Mouse (Mus musculus) hindbrain, embryonic 14.5 days (tissue): ENCODE results near the gene Tmem206. TPM values are rescaled to one million over a fixed set of nuclear protein-coding genes. Genes with fewer than 3 reads are reported as not detected.

ENCODE experiments used
- ATAC-seq: fragments of 200-750 bp; cut with Nextera tagmentation; 2 replicates; pipeline ENCODE4 v1.8.0; 2017; ENCODE audit warnings: moderate number of reproducible peaks, mild to moderate bottlenecking, moderate TSS enrichment, moderate library complexity; ENCODE audit not compliant: low FRiP score
- DNase-seq: peaks from one replicate; pipeline ENCODE4 v3.0.0-alpha.2; 2015; ENCODE audit warnings: low spot score
- H3K27ac ChIP-seq: fragments of 300-500 bp; sonication (generic); 2 replicates; pipeline ENCODE4 v1.5.1; 2014; ENCODE audit warnings: mild to moderate bottlenecking, moderate library complexity
- H3K27me3 ChIP-seq: fragments of 300-500 bp; sonication (generic); 2 replicates; pipeline ENCODE4 v1.6.1; 2014; ENCODE audit warnings: mild to moderate bottlenecking, low read length, mixed read lengths; ENCODE audit not compliant: control insufficient read depth, insufficient read depth
- H3K36me3 ChIP-seq: fragments of 300-500 bp; sonication (generic); replicated peaks from 2 replicates; pipeline ENCODE4 v1.6.1; 2014; ENCODE audit not compliant: control insufficient read depth, insufficient read depth
- H3K4me1 ChIP-seq: fragments of 300-500 bp; sonication (generic); replicated peaks from 2 replicates; pipeline ENCODE4 v1.6.1; 2014; ENCODE audit warnings: antibody characterized with exemption, low read length, mixed read lengths; ENCODE audit not compliant: control insufficient read depth, insufficient read depth
- H3K4me2 ChIP-seq: fragments of 300-500 bp; sonication (generic); replicated peaks from 2 replicates; pipeline ENCODE4 v1.6.1; 2014; ENCODE audit warnings: mild to moderate bottlenecking, moderate library complexity
- H3K4me3 ChIP-seq: fragments of 300-500 bp; sonication (generic); replicated peaks from 2 replicates; pipeline ENCODE4 v1.5.1; 2014; ENCODE audit warnings: mild to moderate bottlenecking, low read length
- H3K9ac ChIP-seq: fragments of 300-500 bp; sonication (generic); 2 replicates; pipeline ENCODE4 v1.6.1; 2014
- H3K9me3 ChIP-seq: fragments of 300-500 bp; sonication (generic); 2 replicates; pipeline ENCODE4 v1.6.1; 2016; ENCODE audit warnings: low read length; ENCODE audit not compliant: control insufficient read depth
- WGBS: fragments of 180-500 bp; shearing (Covaris S2); extraction: QIAGEN DNeasy Blood & Tissue Kit; methylation state at CpG from one replicate; pipeline ENCODE4 v1.1.7; 2014; 5-methylcytosine and 5-hydroxymethylcytosine counted together
- polyA plus RNA-seq: library from polyadenylated mRNA; unstranded; fragments of >200 nt; fragmentation: Nextera tagmentation; extraction: Ambion mirVana; gene quantifications from 2 replicates; pipeline ENCODE4 v1.2.1, GENCODE M21; 2014

The Tmem206 gene
- polyA plus RNA-seq, 1 experiment from 2014 or later = 35.9 TPM

DNA sequence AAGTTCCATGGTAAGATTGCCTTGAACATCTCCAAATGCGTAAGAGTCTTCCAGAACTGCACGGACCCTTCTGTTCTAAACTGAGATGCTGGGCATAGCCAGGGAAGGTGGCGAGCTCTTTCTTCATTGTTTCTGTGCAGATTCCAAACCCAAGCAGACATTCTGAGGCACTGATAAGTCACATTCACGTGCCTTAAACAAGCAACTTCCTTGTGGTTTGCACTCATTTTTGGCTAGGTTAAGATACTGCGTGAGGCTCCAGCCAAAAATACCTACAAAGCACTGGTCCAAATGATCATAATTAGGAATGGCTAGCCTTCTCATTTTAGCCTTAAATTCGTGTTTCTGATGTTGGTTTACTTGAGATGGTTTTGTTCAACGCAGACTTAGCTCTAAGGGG is 33.8 kb downstream of the Tmem206 start:
- DNase-seq (no peak), ATAC-seq (no peak)
- Histone ChIP-seq H3K9ac (no peak overlapping the region), H3K9me3 (no peaks in the 10 kb centered on the region), H3K27me3 (no peaks in the 10 kb centered on the region), H3K27ac (no peak overlapping the region), H3K4me3 (no peak overlapping the region), H3K4me1 (no peaks in the 10 kb centered on the region), H3K36me3 (peaks cover 47% of the 10 kb centered on the region), H3K4me2 (no peak overlapping the region)
- WGBS = 90% methylated on average over 7 of the region's 7 CpGs

DNA sequence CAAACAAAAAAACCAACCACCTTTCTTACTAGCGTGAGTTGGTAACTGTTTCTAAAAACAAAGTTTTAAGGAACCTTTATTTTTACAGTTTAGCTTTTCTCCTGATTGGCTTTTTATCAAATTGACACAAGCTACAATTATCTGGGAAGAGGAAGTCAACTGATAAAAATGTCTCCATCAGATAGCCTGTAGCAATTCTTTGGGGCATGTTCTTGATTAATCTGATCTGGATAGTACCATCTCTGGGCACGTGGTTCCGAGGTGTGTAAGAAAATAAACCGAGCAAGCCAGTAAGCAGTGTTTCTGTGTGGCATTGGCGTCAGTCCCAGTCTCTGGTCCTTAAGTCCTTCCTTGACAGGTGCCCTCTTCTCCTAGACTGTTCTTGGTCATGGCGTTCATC is 36.7 kb downstream of the Tmem206 start:
- Histone ChIP-seq H3K27me3 (no peaks in the 10 kb centered on the region), H3K9ac (no peak overlapping the region), H3K4me3 (no peak overlapping the region), H3K4me1 (no peaks in the 10 kb centered on the region), H3K27ac (no peak overlapping the region), H3K9me3 (no peaks in the 10 kb centered on the region), H3K4me2 (no peak overlapping the region), H3K36me3 (peaks cover 18% of the 10 kb centered on the region)
- ATAC-seq = no peak
- no peak for DNase-seq
- WGBS = 96% methylated on average over 6 of the region's 6 CpGs

- H3K36me3 ChIP-seq = peaks cover 4% of the 10 kb centered on the region
- H3K4me3 ChIP-seq = no peak overlapping the region
- no peak overlapping the region for H3K9ac ChIP-seq
- DNase-seq (no peak), ATAC-seq (no peak)
- no peaks in the 10 kb centered on the region for H3K4me1 ChIP-seq
- 69% methylated on average over 4 of the region's 4 CpGs for WGBS
- H3K4me2 ChIP-seq = no peak overlapping the region
- no peaks in the 10 kb centered on the region for H3K9me3 ChIP-seq
- H3K27ac ChIP-seq = no peak overlapping the region
- no peaks in the 10 kb centered on the region for H3K27me3 ChIP-seq
Measured at GRCm38 (mm10) chr1:191364477-191364876, 38.8 kb downstream of the Tmem206 start.

GRCm38 (mm10) chr1:191368193-191368592 is 42.5 kb downstream of the Tmem206 start:
- Histone ChIP-seq H3K27ac (no peak overlapping the region), H3K9ac (no peak overlapping the region), H3K4me3 (no peak overlapping the region), H3K4me2 (no peak overlapping the region), H3K9me3 (no peaks in the 10 kb centered on the region), H3K4me1 (no peaks in the 10 kb centered on the region), H3K27me3 (no peaks in the 10 kb centered on the region), H3K36me3 (no peaks in the 10 kb centered on the region)
- ATAC-seq (no peak), DNase-seq (no peak)
- 91% methylated on average over 4 of the region's 4 CpGs for WGBS

DNA sequence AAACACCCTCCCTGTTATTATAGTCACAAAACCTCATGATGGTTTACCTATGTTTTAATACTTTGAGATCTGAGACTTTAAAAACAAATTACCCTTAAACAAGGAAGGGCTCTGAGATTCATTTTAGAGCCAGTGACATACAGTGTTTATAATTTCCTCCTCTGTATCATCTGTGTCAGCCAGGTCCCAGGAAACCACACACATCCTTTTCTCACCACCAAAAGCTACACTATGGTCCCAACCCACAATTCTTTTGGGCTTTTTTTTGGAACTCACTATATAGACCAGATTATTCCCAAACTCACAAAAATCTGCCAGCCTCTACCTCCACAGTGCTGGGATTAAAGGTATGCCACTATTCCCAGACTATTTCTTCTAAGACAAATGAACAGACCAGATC is 43.4 kb downstream of the Tmem206 start:
- ATAC-seq (no peak), DNase-seq (no peak)
- Histone ChIP-seq H3K9me3 (no peaks in the 10 kb centered on the region), H3K27me3 (no peaks in the 10 kb centered on the region), H3K9ac (no peak overlapping the region), H3K4me1 (no peaks in the 10 kb centered on the region), H3K36me3 (no peaks in the 10 kb centered on the region), H3K27ac (no peak overlapping the region), H3K4me3 (no peak overlapping the region), H3K4me2 (no peak overlapping the region)

DNA sequence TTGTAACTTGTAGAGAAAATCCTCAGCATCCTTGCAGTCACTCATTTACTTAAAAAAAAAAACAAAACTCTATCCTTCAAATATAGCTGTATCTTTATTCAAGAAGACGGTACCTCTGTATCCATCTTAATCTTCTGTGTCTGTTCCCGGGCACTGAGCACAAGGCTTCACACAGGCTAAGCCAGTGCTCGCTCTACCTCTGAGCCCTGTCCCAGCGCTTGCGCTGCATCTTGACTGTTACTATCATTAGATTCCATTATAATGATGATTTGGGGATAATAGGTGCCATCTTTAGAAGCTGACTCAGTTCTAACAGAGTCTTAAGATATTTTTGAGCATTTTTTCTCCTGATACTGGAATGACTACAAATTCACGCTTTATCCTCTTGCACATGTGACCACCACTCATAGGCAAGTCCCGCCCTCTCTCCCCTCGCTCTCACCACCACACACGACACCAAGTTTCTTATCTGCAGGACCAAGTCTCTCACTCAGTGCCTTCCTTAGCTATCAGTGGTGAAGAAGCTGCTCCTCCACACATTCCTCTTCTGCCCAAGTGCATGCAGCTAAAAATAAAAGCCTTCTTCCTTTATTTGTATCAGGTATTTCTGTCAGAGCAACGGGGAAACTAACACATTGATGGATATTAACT is 49.4 kb downstream of the Tmem206 start:
- no peak for DNase-seq
- Histone ChIP-seq H3K36me3 (no peaks in the 10 kb centered on the region), H3K27me3 (no peaks in the 10 kb centered on the region), H3K4me3 (no peak overlapping the region), H3K4me2 (no peak overlapping the region), H3K9ac (no peak overlapping the region), H3K27ac (no peak overlapping the region), H3K9me3 (no peaks in the 10 kb centered on the region), H3K4me1 (no peaks in the 10 kb centered on the region)
- 94% methylated on average over 10 of the region's 10 CpGs for WGBS
- ATAC-seq = no peak

GRCm38 (mm10) chr1:191375644-191375998 is 49.9 kb downstream of the Tmem206 start:
- Histone ChIP-seq H3K4me3 (no peak overlapping the region), H3K4me2 (no peak overlapping the region), H3K9ac (no peak overlapping the region), H3K9me3 (no peaks in the 10 kb centered on the region), H3K27ac (no peak overlapping the region), H3K36me3 (no peaks in the 10 kb centered on the region), H3K4me1 (no peaks in the 10 kb centered on the region), H3K27me3 (no peaks in the 10 kb centered on the region)
- no peak for ATAC-seq
- 94% methylated on average over 5 of the region's 5 CpGs for WGBS
- DNase-seq = no peak

GRCm38 (mm10) chr1:191378080-191378479 is 52.4 kb downstream of the Tmem206 start:
- Histone ChIP-seq H3K36me3 (no peaks in the 10 kb centered on the region), H3K27me3 (no peaks in the 10 kb centered on the region), H3K9me3 (no peaks in the 10 kb centered on the region), H3K27ac (no peak overlapping the region), H3K9ac (no peak overlapping the region), H3K4me1 (no peaks in the 10 kb centered on the region), H3K4me2 (no peak overlapping the region), H3K4me3 (no peak overlapping the region)
- no peak for ATAC-seq
- 93% methylated on average over 2 of the region's 2 CpGs for WGBS
- no peak for DNase-seq

GRCm38 (mm10) chr1:191380843-191381242 is 55.1 kb downstream of the Tmem206 start:
- H3K27me3 ChIP-seq = no peaks in the 10 kb centered on the region
- no peak for ATAC-seq
- 95% methylated on average over 3 of the region's 3 CpGs for WGBS
- H3K36me3 ChIP-seq = no peaks in the 10 kb centered on the region
- H3K4me2 ChIP-seq = no peak overlapping the region
- H3K27ac ChIP-seq = no peak overlapping the region
- no peak overlapping the region for H3K4me3 ChIP-seq
- H3K9ac ChIP-seq = no peak overlapping the region
- H3K9me3 ChIP-seq = no peaks in the 10 kb centered on the region
- no peak for DNase-seq
- no peaks in the 10 kb centered on the region for H3K4me1 ChIP-seq
